Mouse (Mus musculus): ENCODE data around the gene Il1rap.

- TF ChIP-seq GATA1 (IDR thresholded peaks at IDR 0.05; ENCODE audit: low read length) (no peak), TAL1 (IDR thresholded peaks at IDR 0.05; ENCODE audit: low read length) (no peak)
Observed at GRCm38 (mm10) chr16:26777132-26777531, 195.6 kb downstream of the Il1rap start.
